Mouse (Mus musculus) cerebellum, adult 2 months (tissue): Measurements from ENCODE around the gene Pank4.

Experiments
- CTCF ChIP-seq: fragments of 200-500 bp; IDR thresholded peaks from 2 replicates; pipeline ENCODE4 v1.5.1; 2011; ENCODE audit warnings: low read depth, mild to moderate bottlenecking, control low read depth, low read length, moderate library complexity, borderline replicate concordance; ENCODE audit not compliant: insufficient read depth
- POLR2A ChIP-seq: fragments of 200-500 bp; IDR thresholded peaks from 2 replicates; pipeline ENCODE4 v1.6.1; 2011; ENCODE audit warnings: low read length, control low read depth, borderline replicate concordance; ENCODE audit not compliant: insufficient read depth

- TF ChIP-seq CTCF (no peak), POLR2A (no peak)
Measured at GRCm38 (mm10) chr4:154914252-154914651, 49.7 kb upstream of the Pank4 start.
